7 mouse cellular contexts compared by ENCODE assay signal in the genomic region with DNA sequence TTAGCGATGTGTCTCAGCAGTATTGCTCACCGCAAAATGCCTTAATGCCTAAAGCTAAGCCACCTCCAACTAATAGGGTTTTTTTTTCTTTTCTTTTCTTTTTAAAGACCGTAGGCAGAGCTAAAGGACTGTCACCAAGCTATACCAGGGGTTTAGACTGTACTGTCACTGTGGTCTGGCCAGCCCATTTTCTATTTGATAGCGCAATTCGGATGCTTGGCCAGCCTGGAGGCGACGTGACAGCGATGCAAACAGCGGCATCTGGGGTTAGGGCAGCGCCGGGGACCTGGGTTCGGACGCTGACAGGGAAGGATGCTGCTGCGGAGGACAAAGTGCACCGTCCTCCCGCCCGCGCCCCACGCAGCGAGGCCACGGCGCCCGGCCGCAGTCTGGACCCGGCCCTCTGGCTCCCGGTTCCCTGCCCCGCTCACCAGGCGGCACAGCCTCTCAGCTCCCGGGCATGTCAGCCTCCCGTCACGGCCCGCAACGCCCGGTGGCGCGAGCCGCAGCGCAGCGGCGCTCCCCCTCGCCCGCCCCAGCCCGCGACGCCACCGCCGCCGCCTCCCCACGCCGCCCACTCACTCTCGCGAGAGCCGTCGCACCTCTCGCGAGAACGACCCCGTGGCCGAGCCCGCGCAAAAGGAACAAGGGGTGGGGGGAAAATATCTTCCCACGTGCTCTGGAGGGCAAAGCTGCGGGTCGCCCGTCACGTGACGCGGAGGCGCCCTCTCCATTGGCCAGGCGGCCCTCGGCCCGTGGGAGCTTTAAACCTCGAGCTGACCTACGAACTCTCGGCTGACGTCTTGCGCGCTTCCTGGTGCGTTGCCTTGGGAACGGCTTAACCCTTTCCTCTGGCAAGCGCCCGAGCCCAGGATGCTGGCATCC. TPM values are rescaled to one million over a fixed set of nuclear protein-coding genes. Genes with fewer than 3 reads are reported as not detected.
DNase-seq lines count a peak whose midpoint lies in the region; ATAC-seq and TF ChIP-seq lines count a peak whose summit lies in the region.

Akap11 (minus strand) TSS at position 528 of the 885 bp plus-strand sequence.

- peak; percentile 90 for ATAC-seq in embryonic facial prominence, embryonic 12.5 days (ENCODE audit: insufficient number of reproducible peaks, insufficient read depth, low FRiP score, low TSS enrichment)
- peak; percentile 94 for ATAC-seq in limb, embryonic 13.5 days (ENCODE audit: low FRiP score, low read depth)
- ATAC-seq in midbrain, embryonic 16.5 days, result peak; percentile 96

- H3K4me2 ChIP-seq in embryonic facial prominence, embryonic 12.5 days (replicated peaks), result peak within 1 kb of the TSS; percentile 66
- peak within 1 kb of the TSS; percentile 71 for H3K4me2 ChIP-seq in limb, embryonic 13.5 days (replicated peaks)
- peak within 1 kb of the TSS; percentile 77 for H3K4me2 ChIP-seq in midbrain, embryonic 16.5 days (ENCODE audit: low read length)

- H3K4me3 ChIP-seq in embryonic facial prominence, embryonic 12.5 days, result peak within 1 kb of the TSS; percentile 92
- peak within 1 kb of the TSS; percentile 97 for H3K4me3 ChIP-seq in kidney, adult 2 months (ENCODE audit: insufficient read depth, low read depth, low read length)
- H3K4me3 ChIP-seq in limb, embryonic 13.5 days, result peak within 1 kb of the TSS; percentile 92
- peak within 1 kb of the TSS; percentile 95 for H3K4me3 ChIP-seq in midbrain, embryonic 16.5 days (ENCODE audit: low read depth, low read length)

- peak within 1 kb of the TSS; percentile 92 for H3K9ac ChIP-seq in embryonic facial prominence, embryonic 12.5 days
- H3K9ac ChIP-seq in limb, embryonic 13.5 days, result peak within 1 kb of the TSS; percentile 98
- H3K9ac ChIP-seq in midbrain, embryonic 16.5 days (ENCODE audit: low read depth, low read length), result peak within 1 kb of the TSS; percentile 99

- no peak for TF ChIP-seq CTCF in kidney, adult 2 months (conservative IDR thresholded peaks at IDR 0.05; ENCODE audit: insufficient read depth, insufficient read length, low read depth, low read length)

- H3K27ac ChIP-seq in embryonic facial prominence, embryonic 12.5 days, result peak within 1 kb of the TSS; percentile 88
- peak within 1 kb of the TSS; percentile 94 for H3K27ac ChIP-seq in kidney, adult 2 months (ENCODE audit: insufficient read depth, low read depth, low read length)
- peak within 1 kb of the TSS; percentile 88 for H3K27ac ChIP-seq in limb, embryonic 13.5 days
- H3K27ac ChIP-seq in midbrain, embryonic 16.5 days (ENCODE audit: low read length), result peak within 1 kb of the TSS; percentile 96

- H3K9me3 ChIP-seq in embryonic facial prominence, embryonic 12.5 days, result no peaks in the 10 kb centered on the region
- H3K9me3 ChIP-seq in limb, embryonic 13.5 days, result no peaks in the 10 kb centered on the region
- no peaks in the 10 kb centered on the region for H3K9me3 ChIP-seq in midbrain, embryonic 16.5 days (replicated peaks; ENCODE audit: control insufficient read depth, low read length, poor library complexity, severe bottlenecking)

- no peaks in the 10 kb centered on the region for H3K36me3 ChIP-seq in embryonic facial prominence, embryonic 12.5 days
- H3K36me3 ChIP-seq in kidney, adult 2 months (ENCODE audit: control insufficient read depth, insufficient read depth, low read length), result no peaks in the 10 kb centered on the region
- H3K36me3 ChIP-seq in limb, embryonic 13.5 days, result no peaks in the 10 kb centered on the region
- no peaks in the 10 kb centered on the region for H3K36me3 ChIP-seq in midbrain, embryonic 16.5 days (ENCODE audit: control insufficient read depth, insufficient read depth, low read length)

- WGBS in embryonic facial prominence, embryonic 12.5 days, result under 1% methylated on average over 72 of the region's 82 CpGs
- under 1% methylated on average over 82 of the region's 82 CpGs for WGBS in kidney, adult 2 months
- under 1% methylated on average over 71 of the region's 82 CpGs for WGBS in limb, embryonic 13.5 days
- WGBS in midbrain, embryonic 16.5 days, result under 1% methylated on average over 50 of the region's 82 CpGs

- TF ChIP-seq POLR2A in kidney, adult 2 months (IDR thresholded peaks at IDR 0.05; ENCODE audit: low read depth, low read length), result peak; percentile 54

- peak; percentile 93 for DNase-seq in adrenal gland, postnatal 25 days
- DNase-seq in heart, adult 18-20 months, result peak; percentile 92 to 97
- peak; percentile 98 for DNase-seq in kidney, adult 2 months
- peak; percentile 82 to 90 for DNase-seq in spleen, postnatal 10 days (ENCODE audit: low spot score in 2 of 2)

- 0 out of 2 replicates have a peak, but pooled peaks cover 13% of the 10 kb centered on the region for H3K4me1 ChIP-seq in embryonic facial prominence, embryonic 12.5 days
- H3K4me1 ChIP-seq in kidney, adult 2 months (ENCODE audit: control insufficient read depth, insufficient read depth, low read length), result peaks cover 24% of the 10 kb centered on the region; the same call in 1 of the 2 replicates
- H3K4me1 ChIP-seq in limb, embryonic 13.5 days, result peaks cover 37% of the 10 kb centered on the region
- H3K4me1 ChIP-seq in midbrain, embryonic 16.5 days (ENCODE audit: control insufficient read depth, insufficient read depth, low read length), result peaks cover 27% of the 10 kb centered on the region

- no peaks in the 10 kb centered on the region for H3K27me3 ChIP-seq in embryonic facial prominence, embryonic 12.5 days
- no peaks in the 10 kb centered on the region for H3K27me3 ChIP-seq in kidney, adult 2 months (replicated peaks; ENCODE audit: control insufficient read depth, insufficient read depth, low read length)
- no peaks in the 10 kb centered on the region for H3K27me3 ChIP-seq in limb, embryonic 13.5 days
- no peaks in the 10 kb centered on the region for H3K27me3 ChIP-seq in midbrain, embryonic 16.5 days (ENCODE audit: control insufficient read depth, insufficient read depth, low read depth, low read length)

RNA-seq across cellular contexts. Expression of gene Akap11, which starts in this region (rescaled TPM):
- total RNA-seq in adrenal gland, postnatal 25 days (2021), result 48.6 and 54.0 TPM in 2 replicates
- 23.5 and 26.2 TPM in 2 replicates for polyA plus RNA-seq in embryonic facial prominence, embryonic 12.5 days (2016; fragmentation: Nextera tagmentation; extraction: Ambion mirVana)
- total RNA-seq in heart, adult 18-20 months (2021), result 10 to 100 TPM; 32.2 to 33.3 TPM
- polyA plus RNA-seq in kidney, adult 2 months (2012; rRNA removed), result 7.0 and 9.1 TPM in 2 replicates
- polyA plus RNA-seq in limb, embryonic 13.5 days (2015; fragmentation: Nextera tagmentation; extraction: Ambion mirVana), result 20.8 and 25.7 TPM in 2 replicates
- 39.7 and 45.5 TPM in 2 replicates for polyA plus RNA-seq in midbrain, embryonic 16.5 days (2015; fragmentation: Nextera tagmentation; extraction: Ambion mirVana)

Comparison
In these comparisons a context has a peak if more than half of its experiments do, and no peak if none do; other contexts are left out.
1. Peak in every context shown above with its lines: DNase-seq, ATAC-seq, H3K4me3 ChIP-seq and H3K27ac ChIP-seq.